Mouse (Mus musculus): ENCODE measurements at regions not wholly inside any gene's neighbourhood (a gene's known extent, or its start where the extent isn't known, plus 50 kb on each side); places are given as distances from the start of the nearest gene placed in this dataset.
A peak's percentile ranks its signal among the peaks of the same experiment; 100 is the strongest.

- no peak for ATAC-seq (replicated peaks in 1 of 2; ENCODE audit: insufficient read depth in 1 of 2, low FRiP score in 2 of 2, low TSS enrichment in 1 of 2, low read depth in 1 of 2, poor library complexity in 2 of 2, severe bottlenecking in 2 of 2)
Observed at GRCm38 (mm10) chr1:35527750-35528476, 540.3 kb upstream of the Hs6st1 start.

DNA sequence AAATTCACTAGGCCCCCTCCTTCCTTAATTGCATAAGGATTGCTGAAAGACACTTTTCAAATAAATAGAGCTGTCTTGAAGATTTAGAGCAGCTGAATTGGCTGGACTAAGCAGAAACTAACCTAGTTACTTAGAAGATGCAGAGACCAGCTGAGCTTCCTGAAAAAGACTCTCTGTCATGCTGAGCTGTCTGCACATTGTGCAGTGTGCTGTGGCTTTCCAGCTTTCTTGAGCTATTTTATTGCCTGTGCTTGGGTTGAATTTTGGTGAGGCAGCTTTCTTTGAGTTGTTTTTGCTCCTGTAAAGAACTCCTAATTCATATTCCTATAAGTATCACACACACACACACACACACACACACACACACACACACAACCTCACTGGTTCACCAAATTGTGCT, 532.7 kb upstream of the Hs6st1 start:
- ATAC-seq (replicated peaks in 1 of 2; ENCODE audit: insufficient read depth in 1 of 2, low FRiP score in 2 of 2, low TSS enrichment in 1 of 2, low read depth in 1 of 2, poor library complexity in 2 of 2, severe bottlenecking in 2 of 2) = no peak

GRCm38 (mm10) chr1:35536276-35536675, 531.9 kb upstream of the Hs6st1 start:
- no peak for ATAC-seq (replicated peaks in 1 of 2; ENCODE audit: insufficient read depth in 1 of 2, low FRiP score in 2 of 2, low TSS enrichment in 1 of 2, low read depth in 1 of 2, poor library complexity in 2 of 2, severe bottlenecking in 2 of 2)

DNA sequence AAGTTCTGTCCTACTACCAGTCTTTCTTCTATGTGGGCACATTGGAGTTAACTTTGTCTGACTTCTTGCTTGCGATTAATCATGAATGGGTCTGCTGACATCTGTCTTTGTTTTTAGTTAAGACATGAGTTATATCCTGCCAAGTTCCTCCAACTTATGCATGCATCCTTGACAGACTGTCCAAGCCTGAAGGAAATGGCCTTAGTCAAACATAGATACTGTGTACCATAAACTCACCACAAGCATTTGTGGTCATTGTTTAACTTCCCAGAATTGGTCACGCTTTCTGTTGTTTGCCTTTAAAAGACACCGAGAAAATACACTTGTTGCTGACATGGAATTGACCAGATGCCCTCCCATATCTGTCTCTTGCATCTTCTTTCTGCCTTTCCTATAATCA, 519.4 kb upstream of the Hs6st1 start:
- ATAC-seq (replicated peaks in 1 of 2; ENCODE audit: insufficient read depth in 1 of 2, low FRiP score in 2 of 2, low TSS enrichment in 1 of 2, low read depth in 1 of 2, poor library complexity in 2 of 2, severe bottlenecking in 2 of 2) = no peak

- no peak for ATAC-seq (replicated peaks in 1 of 2; ENCODE audit: insufficient read depth in 1 of 2, low FRiP score in 2 of 2, low TSS enrichment in 1 of 2, low read depth in 1 of 2, poor library complexity in 2 of 2, severe bottlenecking in 2 of 2)
Observed at GRCm38 (mm10) chr1:35551503-35551902, 516.7 kb upstream of the Hs6st1 start.

DNA sequence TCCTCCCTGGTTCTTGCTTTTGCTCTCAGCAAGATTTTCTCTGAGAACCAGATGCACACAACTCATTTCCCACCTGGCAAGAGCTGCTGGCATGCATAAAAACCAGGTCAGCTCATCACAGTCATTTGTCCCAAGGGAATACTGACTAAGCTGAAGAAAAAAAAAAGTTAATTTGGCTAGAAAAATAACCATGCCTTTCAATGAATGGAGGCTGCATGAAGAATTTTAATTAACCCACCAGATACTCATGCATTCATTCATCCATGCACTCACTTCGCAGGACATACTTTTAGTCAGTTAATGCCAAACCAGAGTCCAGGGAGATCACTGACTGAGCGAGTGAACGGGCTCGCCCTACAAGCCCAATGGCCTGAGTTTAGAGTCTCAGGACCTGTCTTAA, 505.4 kb upstream of the Hs6st1 start:
- no peak for ATAC-seq (replicated peaks in 1 of 2; ENCODE audit: insufficient read depth in 1 of 2, low FRiP score in 2 of 2, low TSS enrichment in 1 of 2, low read depth in 1 of 2, poor library complexity in 2 of 2, severe bottlenecking in 2 of 2)

- no peak for ATAC-seq (replicated peaks in 1 of 2; ENCODE audit: insufficient read depth in 1 of 2, low FRiP score in 2 of 2, low TSS enrichment in 1 of 2, low read depth in 1 of 2, poor library complexity in 2 of 2, severe bottlenecking in 2 of 2)
Observed at GRCm38 (mm10) chr1:35575203-35575602, 493.0 kb upstream of the Hs6st1 start.

- ATAC-seq (replicated peaks in 1 of 2; ENCODE audit: insufficient read depth in 1 of 2, low FRiP score in 2 of 2, low TSS enrichment in 1 of 2, low read depth in 1 of 2, poor library complexity in 2 of 2, severe bottlenecking in 2 of 2) = no peak
Observed at GRCm38 (mm10) chr1:35579392-35579791, 488.8 kb upstream of the Hs6st1 start.

DNA sequence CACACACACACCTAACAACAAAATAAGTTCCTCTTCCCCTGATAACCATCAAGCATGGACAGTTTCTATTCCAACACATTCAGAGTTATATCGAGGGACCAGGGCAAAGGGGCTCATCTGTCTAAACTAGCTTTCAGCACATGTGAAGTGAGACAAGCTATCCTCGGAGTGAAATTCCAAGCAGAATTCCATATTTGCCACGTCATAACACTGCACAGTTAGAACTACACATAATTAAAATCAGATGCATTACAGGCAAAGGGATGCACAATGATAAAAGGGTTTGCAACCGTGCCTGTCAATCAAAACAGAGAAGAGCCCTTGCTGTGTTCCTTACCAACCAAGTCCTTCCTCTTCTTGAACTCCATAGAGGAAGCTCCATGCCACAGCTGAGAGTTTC, 488.2 kb upstream of the Hs6st1 start:
- ATAC-seq (replicated peaks in 1 of 2; ENCODE audit: insufficient read depth in 1 of 2, low FRiP score in 2 of 2, low TSS enrichment in 1 of 2, low read depth in 1 of 2, poor library complexity in 2 of 2, severe bottlenecking in 2 of 2) = no peak

DNA sequence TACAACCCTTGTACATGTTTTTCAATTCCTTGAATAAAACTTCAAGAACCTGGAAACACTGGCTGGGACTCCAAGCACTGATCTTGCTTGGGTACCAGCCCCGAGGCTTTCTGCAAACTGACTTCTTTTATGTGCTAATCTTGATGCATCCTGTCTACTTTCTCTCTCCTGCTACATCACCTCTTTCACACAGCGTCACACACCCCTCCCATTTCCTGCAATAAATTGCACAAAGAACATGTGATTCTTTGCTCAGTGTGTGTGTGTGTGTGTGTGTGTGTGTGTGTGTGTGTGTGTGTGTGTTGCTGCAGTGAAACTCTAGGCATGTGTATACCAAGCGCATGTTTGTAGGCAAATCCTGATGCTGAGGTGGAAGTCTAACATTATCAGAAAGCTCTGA, 487.7 kb upstream of the Hs6st1 start:
- ATAC-seq (replicated peaks in 1 of 2; ENCODE audit: insufficient read depth in 1 of 2, low FRiP score in 2 of 2, low TSS enrichment in 1 of 2, low read depth in 1 of 2, poor library complexity in 2 of 2, severe bottlenecking in 2 of 2) = no peak

DNA sequence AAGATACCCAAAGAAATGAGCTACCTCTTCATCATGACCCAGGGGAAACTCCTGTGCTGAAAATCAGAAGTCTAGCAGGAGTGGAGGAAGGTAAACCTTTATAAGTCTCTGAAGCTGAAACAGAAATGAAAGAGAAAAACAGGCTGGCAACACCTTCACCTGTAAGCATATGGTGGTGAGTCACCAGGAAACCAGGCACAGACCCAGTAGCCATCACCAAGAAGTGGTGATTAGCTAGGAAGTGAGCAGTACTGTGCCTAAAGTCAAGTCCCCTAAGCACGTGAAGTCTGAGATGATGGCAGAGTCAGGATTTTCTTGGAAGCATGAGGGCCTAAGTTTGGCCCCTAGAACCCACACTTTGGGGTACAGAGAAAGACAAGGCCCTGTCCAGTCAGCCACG, 480.3 kb upstream of the Hs6st1 start:
- no peak for ATAC-seq (replicated peaks in 1 of 2; ENCODE audit: insufficient read depth in 1 of 2, low FRiP score in 2 of 2, low TSS enrichment in 1 of 2, low read depth in 1 of 2, poor library complexity in 2 of 2, severe bottlenecking in 2 of 2)

DNA sequence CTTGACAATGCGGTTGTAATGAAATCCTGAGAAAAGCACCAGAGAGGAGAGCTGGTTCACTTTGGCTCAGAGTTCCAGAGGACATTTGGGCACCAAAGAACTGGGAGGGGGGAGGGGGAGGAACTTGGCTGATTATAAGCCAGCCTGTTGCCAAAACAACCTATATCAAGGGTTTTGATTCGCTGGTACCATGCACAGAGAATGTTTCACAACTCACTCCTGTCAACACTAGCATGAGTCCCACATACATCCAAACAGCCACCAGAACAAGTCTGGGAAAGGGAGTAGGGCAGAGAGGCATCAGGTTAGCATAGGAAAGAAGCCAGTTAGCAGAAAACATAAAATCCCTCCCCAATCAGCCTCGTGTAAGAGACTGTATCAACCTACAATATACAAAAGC, 479.3 kb upstream of the Hs6st1 start:
- no peak for ATAC-seq (replicated peaks in 1 of 2; ENCODE audit: insufficient read depth in 1 of 2, low FRiP score in 2 of 2, low TSS enrichment in 1 of 2, low read depth in 1 of 2, poor library complexity in 2 of 2, severe bottlenecking in 2 of 2)

- no peak for ATAC-seq (replicated peaks in 1 of 2; ENCODE audit: insufficient read depth in 1 of 2, low FRiP score in 2 of 2, low TSS enrichment in 1 of 2, low read depth in 1 of 2, poor library complexity in 2 of 2, severe bottlenecking in 2 of 2)
Observed at GRCm38 (mm10) chr1:35600847-35601246, 467.4 kb upstream of the Hs6st1 start.

GRCm38 (mm10) chr1:35615131-35615530, 453.1 kb upstream of the Hs6st1 start:
- no peak for ATAC-seq (replicated peaks in 1 of 2; ENCODE audit: insufficient read depth in 1 of 2, low FRiP score in 2 of 2, low TSS enrichment in 1 of 2, low read depth in 1 of 2, poor library complexity in 2 of 2, severe bottlenecking in 2 of 2)

DNA sequence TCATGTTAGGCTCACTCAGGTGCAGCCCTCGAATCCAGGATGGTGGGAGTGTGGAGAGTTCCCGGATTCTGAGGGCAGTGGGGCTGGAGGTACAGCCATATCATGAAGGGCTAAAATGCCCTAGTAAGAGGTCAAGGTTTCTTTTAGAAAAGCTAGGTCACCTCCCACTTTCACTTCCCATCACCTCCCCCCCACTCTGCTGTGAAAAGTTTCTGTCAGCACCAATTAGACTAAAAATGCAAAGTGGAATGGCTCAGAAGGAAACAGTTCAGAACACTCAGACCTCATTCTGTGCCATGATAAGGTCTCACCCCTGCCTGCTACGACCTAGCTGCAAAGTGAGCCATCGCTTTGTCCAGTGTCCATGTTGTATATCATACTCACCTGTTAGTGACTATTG, 448.7 kb upstream of the Hs6st1 start:
- ATAC-seq (replicated peaks in 1 of 2; ENCODE audit: insufficient read depth in 1 of 2, low FRiP score in 2 of 2, low TSS enrichment in 1 of 2, low read depth in 1 of 2, poor library complexity in 2 of 2, severe bottlenecking in 2 of 2) = no peak

- no peak for ATAC-seq (replicated peaks in 1 of 2; ENCODE audit: insufficient read depth in 1 of 2, low FRiP score in 2 of 2, low TSS enrichment in 1 of 2, low read depth in 1 of 2, poor library complexity in 2 of 2, severe bottlenecking in 2 of 2)
Observed at GRCm38 (mm10) chr1:35642595-35642994, 425.6 kb upstream of the Hs6st1 start.

- ATAC-seq (replicated peaks in 1 of 2; ENCODE audit: insufficient read depth in 1 of 2, low FRiP score in 2 of 2, low TSS enrichment in 1 of 2, low read depth in 1 of 2, poor library complexity in 2 of 2, severe bottlenecking in 2 of 2) = peak; percentile 21 to 53; a peak in 1 of 4 replicates
Observed at GRCm38 (mm10) chr1:35653119-35653956, 414.9 kb upstream of the Hs6st1 start.

- no peak for ATAC-seq (replicated peaks in 1 of 2; ENCODE audit: insufficient read depth in 1 of 2, low FRiP score in 2 of 2, low TSS enrichment in 1 of 2, low read depth in 1 of 2, poor library complexity in 2 of 2, severe bottlenecking in 2 of 2)
Observed at GRCm38 (mm10) chr1:35663006-35663405, 405.2 kb upstream of the Hs6st1 start.

GRCm38 (mm10) chr1:35673524-35673923, 394.7 kb upstream of the Hs6st1 start:
- ATAC-seq (replicated peaks in 1 of 2; ENCODE audit: insufficient read depth in 1 of 2, low FRiP score in 2 of 2, low TSS enrichment in 1 of 2, low read depth in 1 of 2, poor library complexity in 2 of 2, severe bottlenecking in 2 of 2) = no peak
